Mouse (Mus musculus): ENCODE measurements around the gene Ryr2. TPM values are rescaled to one million over a fixed set of nuclear protein-coding genes. Genes with fewer than 3 reads are reported as not detected.

The Ryr2 gene
- polyA plus RNA-seq, 1 experiment: 0.13 TPM

GRCm38 (mm10) chr13:12094569-12094968 is 12.2 kb downstream of the Ryr2 start:
- Histone ChIP-seq H3K36me3 (ENCODE audit: control insufficient read depth, insufficient read depth, low read length) (no peaks in the 10 kb centered on the region), H3K4me3 (ENCODE audit: insufficient read depth, low read depth, low read length) (no peak overlapping the region), H3K27ac (ENCODE audit: insufficient read depth, low read depth, low read length) (no peak overlapping the region), H3K4me1 (ENCODE audit: control insufficient read depth, insufficient read depth, low read length) (no peaks in the 10 kb centered on the region), H3K27me3 (replicated peaks; ENCODE audit: control insufficient read depth, insufficient read depth, low read length) (no peaks in the 10 kb centered on the region)
- TF ChIP-seq POLR2A (IDR thresholded peaks at IDR 0.05; ENCODE audit: low read depth, low read length) (no peak), CTCF (conservative IDR thresholded peaks at IDR 0.05; ENCODE audit: insufficient read depth, insufficient read length, low read depth, low read length) (no peak)
- WGBS: 72% methylated on average over 7 of the region's 7 CpGs
- DNase-seq: no peak

DNA sequence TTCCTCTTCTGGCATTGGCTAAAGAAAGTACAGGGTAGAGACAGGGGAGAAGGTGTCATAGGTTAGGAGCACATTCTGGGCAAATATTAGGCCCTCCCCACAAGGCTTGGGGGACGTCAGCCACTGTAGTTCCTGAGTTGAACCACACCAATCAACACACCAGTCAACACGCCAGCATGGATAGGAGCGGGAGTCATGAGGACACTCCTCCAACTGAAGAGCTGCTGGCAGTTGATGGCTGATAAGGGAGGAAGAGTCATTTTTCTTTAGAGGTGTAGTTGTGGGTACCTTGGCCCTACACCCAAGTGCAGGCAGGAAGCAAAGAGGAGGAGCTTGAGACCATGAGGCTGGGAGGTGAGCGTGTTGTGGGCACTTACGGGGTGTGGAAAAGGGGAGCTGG is 13.6 kb downstream of the Ryr2 start:
- Histone ChIP-seq H3K36me3 (ENCODE audit: control insufficient read depth, insufficient read depth, low read length) (no peaks in the 10 kb centered on the region), H3K4me3 (ENCODE audit: insufficient read depth, low read depth, low read length) (no peak overlapping the region), H3K27ac (ENCODE audit: insufficient read depth, low read depth, low read length) (no peak overlapping the region), H3K4me1 (ENCODE audit: control insufficient read depth, insufficient read depth, low read length) (no peaks in the 10 kb centered on the region), H3K27me3 (replicated peaks; ENCODE audit: control insufficient read depth, insufficient read depth, low read length) (no peaks in the 10 kb centered on the region)
- WGBS: 84% methylated on average over 5 of the region's 5 CpGs
- DNase-seq: no peak
- no peak for TF ChIP-seq POLR2A (IDR thresholded peaks at IDR 0.05; ENCODE audit: low read depth, low read length)
- no peak for TF ChIP-seq CTCF (conservative IDR thresholded peaks at IDR 0.05; ENCODE audit: insufficient read depth, insufficient read length, low read depth, low read length)

GRCm38 (mm10) chr13:12092379-12093107 is 14.2 kb downstream of the Ryr2 start:
- Histone ChIP-seq H3K27ac (ENCODE audit: insufficient read depth, low read depth, low read length) (no peak overlapping the region), H3K4me3 (ENCODE audit: insufficient read depth, low read depth, low read length) (no peak overlapping the region), H3K36me3 (ENCODE audit: control insufficient read depth, insufficient read depth, low read length) (no peaks in the 10 kb centered on the region), H3K27me3 (replicated peaks; ENCODE audit: control insufficient read depth, insufficient read depth, low read length) (no peaks in the 10 kb centered on the region), H3K4me1 (ENCODE audit: control insufficient read depth, insufficient read depth, low read length) (no peaks in the 10 kb centered on the region)
- 94% methylated on average over 11 of the region's 11 CpGs for WGBS
- DNase-seq: no peak
- TF ChIP-seq CTCF (conservative IDR thresholded peaks at IDR 0.05; ENCODE audit: insufficient read depth, insufficient read length, low read depth, low read length) (no peak), POLR2A (IDR thresholded peaks at IDR 0.05; ENCODE audit: low read depth, low read length) (no peak)

GRCm38 (mm10) chr13:12084112-12084475 is 22.7 kb downstream of the Ryr2 start:
- whole genome bisulfite sequencing: 80% methylated on average over 2 of the region's 2 CpGs
- no peak for TF ChIP-seq POLR2A (IDR thresholded peaks at IDR 0.05; ENCODE audit: low read depth, low read length)
- TF ChIP-seq CTCF (conservative IDR thresholded peaks at IDR 0.05; ENCODE audit: insufficient read depth, insufficient read length, low read depth, low read length): no peak

DNA sequence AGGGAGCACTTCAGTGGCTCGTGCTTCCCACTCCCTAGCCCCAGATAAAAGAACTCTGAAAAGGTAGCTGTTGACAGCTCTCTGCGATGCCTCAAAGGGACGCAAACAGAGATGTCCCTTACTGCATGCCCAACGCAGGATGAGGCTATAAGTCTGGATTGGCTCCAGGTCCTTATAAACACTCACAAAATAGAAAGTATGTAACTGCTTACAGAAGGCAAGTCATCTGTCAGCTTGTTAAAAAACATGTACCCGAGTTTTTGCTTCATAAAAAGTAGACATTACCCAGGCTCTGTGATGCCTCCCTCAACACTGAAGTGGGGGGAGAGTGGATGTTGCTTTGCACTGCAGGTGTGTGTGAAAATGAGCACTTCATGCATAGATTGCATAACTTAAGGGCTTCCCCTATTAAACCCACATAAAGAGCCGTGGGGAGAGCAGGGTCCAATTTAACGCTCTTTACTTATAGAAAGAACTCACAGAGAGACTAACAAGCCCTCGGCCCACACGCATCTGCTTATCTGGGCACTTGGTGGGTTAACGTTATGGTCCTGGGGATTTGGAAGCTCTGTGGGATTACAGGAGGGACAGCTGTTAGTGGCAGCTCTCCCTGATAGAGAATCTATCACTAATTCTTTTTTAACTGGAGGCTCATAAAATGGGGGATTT is 23.2 kb downstream of the Ryr2 start:
- no peak for TF ChIP-seq CTCF (conservative IDR thresholded peaks at IDR 0.05; ENCODE audit: insufficient read depth, insufficient read length, low read depth, low read length)
- no peak for TF ChIP-seq POLR2A (IDR thresholded peaks at IDR 0.05; ENCODE audit: low read depth, low read length)
- no peak for DNase-seq
- Histone ChIP-seq H3K27ac (ENCODE audit: insufficient read depth, low read depth, low read length) (no peak overlapping the region), H3K27me3 (replicated peaks; ENCODE audit: control insufficient read depth, insufficient read depth, low read length) (no peaks in the 10 kb centered on the region), H3K4me1 (ENCODE audit: control insufficient read depth, insufficient read depth, low read length) (no peaks in the 10 kb centered on the region), H3K36me3 (ENCODE audit: control insufficient read depth, insufficient read depth, low read length) (no peaks in the 10 kb centered on the region), H3K4me3 (ENCODE audit: insufficient read depth, low read depth, low read length) (no peak overlapping the region)
- 63% methylated on average over 10 of the region's 10 CpGs for WGBS

More at GRCm38 (mm10) chr13:12084112-12084475, 22.7 kb downstream of the Ryr2 start:
- Histone ChIP-seq H3K36me3 (ENCODE audit: control insufficient read depth, insufficient read depth, low read length) (no peaks in the 10 kb centered on the region), H3K27ac (ENCODE audit: insufficient read depth, low read depth, low read length) (no peak overlapping the region), H3K27me3 (replicated peaks; ENCODE audit: control insufficient read depth, insufficient read depth, low read length) (no peaks in the 10 kb centered on the region), H3K4me1 (ENCODE audit: control insufficient read depth, insufficient read depth, low read length) (no peaks in the 10 kb centered on the region), H3K4me3 (ENCODE audit: insufficient read depth, low read depth, low read length) (no peak overlapping the region)
- no peak for DNase-seq

GRCm38 (mm10) chr13:12080590-12080989 is 26.2 kb downstream of the Ryr2 start:
- Histone ChIP-seq H3K36me3 (ENCODE audit: control insufficient read depth, insufficient read depth, low read length) (no peaks in the 10 kb centered on the region), H3K27ac (ENCODE audit: insufficient read depth, low read depth, low read length) (no peak overlapping the region), H3K4me3 (ENCODE audit: insufficient read depth, low read depth, low read length) (no peak overlapping the region), H3K27me3 (replicated peaks; ENCODE audit: control insufficient read depth, insufficient read depth, low read length) (no peaks in the 10 kb centered on the region), H3K4me1 (ENCODE audit: control insufficient read depth, insufficient read depth, low read length) (no peaks in the 10 kb centered on the region)
- no peak for TF ChIP-seq CTCF (conservative IDR thresholded peaks at IDR 0.05; ENCODE audit: insufficient read depth, insufficient read length, low read depth, low read length)
- no peak for TF ChIP-seq POLR2A (IDR thresholded peaks at IDR 0.05; ENCODE audit: low read depth, low read length)
- DNase-seq: no peak
- 68% methylated on average over 4 of the region's 4 CpGs for WGBS

DNA sequence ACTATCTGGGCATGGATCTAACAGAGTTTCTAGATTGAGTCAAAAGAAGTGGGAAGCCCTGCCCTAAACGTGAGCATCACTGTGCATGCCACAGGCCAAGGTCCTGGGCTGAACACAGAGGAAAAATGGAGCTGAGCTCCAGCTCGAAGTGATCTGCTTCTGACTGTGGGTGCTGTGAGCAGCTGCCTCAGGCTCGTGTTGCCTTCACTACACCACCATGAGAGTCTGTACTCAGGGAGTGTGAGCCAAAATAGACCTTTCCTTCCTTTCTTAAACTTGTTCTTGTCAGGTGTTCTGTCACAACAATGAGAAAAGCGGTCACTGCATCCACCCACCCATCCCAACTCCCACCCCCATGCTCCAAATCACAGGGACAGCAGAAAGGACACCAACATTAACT is 27.2 kb downstream of the Ryr2 start:
- no peak overlapping the region for H3K4me3 ChIP-seq (ENCODE audit: insufficient read depth, low read depth, low read length)
- no peak for DNase-seq
- no peaks in the 10 kb centered on the region for H3K4me1 ChIP-seq (ENCODE audit: control insufficient read depth, insufficient read depth, low read length)
- H3K27ac ChIP-seq (ENCODE audit: insufficient read depth, low read depth, low read length): no peak overlapping the region
- TF ChIP-seq POLR2A (IDR thresholded peaks at IDR 0.05; ENCODE audit: low read depth, low read length): no peak
- WGBS: 83% methylated on average over 4 of the region's 4 CpGs
- H3K27me3 ChIP-seq (replicated peaks; ENCODE audit: control insufficient read depth, insufficient read depth, low read length): no peaks in the 10 kb centered on the region
- H3K36me3 ChIP-seq (ENCODE audit: control insufficient read depth, insufficient read depth, low read length): no peaks in the 10 kb centered on the region

All from kidney, adult 2 months (tissue).